Mouse (Mus musculus) B cell, adult 2 months (primary cell): ENCODE data around the gene Slc22a3.

Experiments used
- DNase-seq, 2 experiments: peaks; one replicate each; pipeline ENCODE4 v3.0.0; 2022

Slc22a3 gene

DNA sequence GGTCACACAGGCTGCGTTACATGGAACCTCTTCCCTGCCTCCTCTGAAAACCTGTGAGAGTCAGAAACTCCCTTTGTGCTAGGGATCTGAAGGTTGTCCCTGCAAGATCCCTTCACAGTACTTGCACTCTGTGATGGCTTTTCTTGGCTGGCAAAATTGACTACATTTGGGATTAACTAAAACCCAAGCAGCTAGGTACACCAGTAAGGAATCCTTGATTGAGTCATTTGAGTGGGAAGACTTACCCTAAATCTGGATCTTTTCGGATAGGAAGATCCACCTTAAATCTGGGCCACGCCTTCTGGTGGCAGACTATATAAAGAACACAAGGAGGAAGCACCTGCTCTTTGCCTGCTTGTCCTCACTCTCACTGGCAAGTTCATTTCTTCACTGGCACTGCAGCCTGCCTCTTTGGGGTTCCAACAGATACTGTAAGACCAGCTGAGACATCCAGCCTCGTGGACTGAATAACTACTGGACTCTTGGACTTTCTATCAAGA lies 41.0 kb downstream of the Slc22a3 start:
- DNase-seq, result no peak

DNA sequence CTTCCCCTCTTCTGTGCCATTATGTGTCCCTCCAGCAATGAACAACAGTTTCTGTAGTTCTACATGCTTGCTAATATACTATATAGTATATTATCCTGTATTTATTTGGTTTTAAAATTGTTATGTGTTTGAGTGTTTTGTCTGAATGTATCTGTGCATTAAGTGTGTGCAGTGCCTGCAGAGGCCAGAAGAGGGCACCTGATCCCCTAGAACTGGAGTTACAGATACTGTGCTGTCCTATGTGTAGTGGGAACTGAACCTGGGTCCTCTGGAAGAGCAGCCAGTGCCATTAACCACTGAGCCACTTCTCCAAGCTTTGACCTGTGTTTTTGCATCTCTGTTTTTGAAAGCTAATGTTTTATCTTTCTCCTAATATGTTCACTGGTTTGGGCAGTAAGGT lies 46.3 kb downstream of the Slc22a3 start:
- DNase-seq, result no peak

DNA sequence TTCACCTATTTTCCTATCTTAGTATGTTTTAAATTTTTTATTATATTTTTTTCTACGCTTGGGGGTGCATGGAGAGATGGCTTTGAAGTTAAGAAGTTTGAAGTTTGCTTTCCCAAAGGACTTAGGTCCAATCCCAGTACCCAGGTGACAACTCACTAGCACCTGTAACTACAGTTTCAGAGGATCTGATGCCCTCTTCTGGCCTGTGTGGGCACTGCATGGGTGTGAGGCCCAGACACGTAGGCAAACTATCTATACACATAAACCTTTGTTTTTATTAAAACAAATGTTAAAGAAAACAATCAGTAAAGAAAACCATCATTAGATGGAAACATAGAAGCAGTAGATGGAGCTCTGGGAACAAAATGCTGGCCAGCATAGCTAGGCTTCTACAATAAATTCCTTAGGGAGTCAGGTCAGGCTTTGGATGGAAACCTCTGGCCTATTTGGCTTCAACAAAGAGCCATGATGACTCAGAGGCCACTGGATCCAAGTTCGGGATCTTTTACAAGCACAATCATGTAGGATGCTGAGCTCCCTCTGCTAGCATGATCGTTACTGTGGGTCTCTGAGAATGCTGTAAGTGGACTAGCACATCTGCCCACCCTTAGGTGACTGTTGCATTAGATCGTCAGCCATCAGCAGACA lies 52.2 kb downstream of the Slc22a3 start:
- DNase-seq, result peak; percentile 14 to 29

DNA sequence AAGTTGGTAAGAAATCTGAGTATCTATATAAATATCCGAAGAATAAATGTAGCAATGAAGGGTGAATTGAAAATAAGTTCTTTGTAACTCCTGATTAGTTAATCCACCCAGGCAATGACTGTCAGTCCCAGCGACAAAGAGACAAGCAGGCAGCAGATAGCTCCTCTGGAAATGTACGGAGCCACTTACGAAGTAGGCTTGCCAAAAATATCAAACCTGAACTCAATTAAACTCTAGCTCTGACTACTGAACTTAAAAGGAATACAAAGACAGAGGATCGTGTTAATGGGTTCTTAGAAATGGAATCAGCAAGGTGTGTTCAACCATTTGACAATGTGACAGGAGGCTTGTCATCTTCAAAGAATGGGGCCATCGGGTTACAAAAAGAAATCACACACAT lies 53.8 kb downstream of the Slc22a3 start:
- no peak for DNase-seq

DNA sequence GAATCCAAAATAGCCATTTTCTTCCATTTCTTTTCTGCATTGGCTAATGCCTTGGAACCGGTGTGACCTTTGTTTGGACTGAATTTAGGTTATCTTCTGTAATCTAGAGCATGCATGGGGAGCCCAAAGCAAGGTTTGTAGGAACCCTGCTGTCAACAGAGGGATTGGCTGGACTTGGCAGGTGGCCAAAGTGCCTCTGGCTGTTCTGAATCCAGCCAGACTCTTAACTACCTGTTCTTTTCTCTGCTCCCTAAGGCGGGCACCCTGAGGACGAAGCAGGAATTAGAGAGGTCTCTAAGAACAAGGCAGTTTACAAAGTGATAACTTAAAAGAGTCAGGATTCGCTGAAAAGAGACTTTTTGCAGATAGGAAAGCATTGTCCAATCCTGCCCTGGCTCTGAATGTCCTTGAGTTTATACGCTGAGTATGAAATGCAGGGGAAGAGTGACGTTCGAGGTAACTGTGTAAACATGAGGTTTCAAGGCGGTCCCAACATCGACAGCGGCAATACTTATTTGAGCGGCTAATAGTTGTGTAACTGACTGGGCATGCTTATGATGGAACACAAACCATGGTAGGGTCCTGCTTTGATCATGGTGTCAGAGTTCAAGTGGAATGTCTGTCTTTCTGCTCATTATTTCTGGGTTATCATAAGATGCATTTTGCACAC lies 54.5 kb downstream of the Slc22a3 start:
- DNase-seq, result no peak

DNA sequence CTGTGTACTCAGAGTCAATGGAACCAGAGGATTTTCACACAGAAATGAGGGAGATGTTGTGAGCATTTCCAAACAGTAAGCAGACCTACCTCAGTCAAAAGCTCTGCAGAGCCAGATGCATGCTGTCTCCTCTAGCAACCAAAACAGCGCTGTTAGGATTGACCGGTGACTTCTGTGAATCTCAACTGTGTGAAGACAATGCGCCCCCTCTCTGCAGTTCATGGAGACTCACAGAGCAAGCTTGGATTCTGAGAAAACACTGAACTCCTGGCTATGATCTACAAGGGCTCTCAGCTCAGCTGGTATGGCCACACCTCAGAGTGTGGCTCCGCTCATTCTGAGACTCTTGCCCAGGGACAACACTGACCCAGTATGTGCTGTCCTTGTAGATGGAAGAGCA lies 56.3 kb downstream of the Slc22a3 start:
- no peak for DNase-seq

DNA sequence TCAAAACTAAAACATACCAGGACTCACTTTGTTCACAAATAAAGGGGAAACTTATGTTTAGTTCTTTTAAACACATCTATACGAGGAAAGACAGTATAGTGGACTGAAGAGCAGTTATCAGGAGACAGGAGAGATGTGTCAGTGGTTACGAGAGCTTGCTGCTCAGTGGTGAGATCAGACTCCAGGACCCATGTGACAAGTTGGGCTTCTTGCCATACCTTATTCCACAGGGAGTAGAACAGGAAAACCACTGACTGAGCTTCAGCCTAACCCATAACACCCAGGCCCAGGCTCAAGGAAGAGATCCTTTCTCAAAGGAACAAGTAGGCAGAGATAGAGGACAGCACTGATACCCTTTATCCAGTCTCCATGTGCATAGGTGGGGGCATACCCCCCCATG lies 62.9 kb downstream of the Slc22a3 start:
- no peak for DNase-seq

DNA sequence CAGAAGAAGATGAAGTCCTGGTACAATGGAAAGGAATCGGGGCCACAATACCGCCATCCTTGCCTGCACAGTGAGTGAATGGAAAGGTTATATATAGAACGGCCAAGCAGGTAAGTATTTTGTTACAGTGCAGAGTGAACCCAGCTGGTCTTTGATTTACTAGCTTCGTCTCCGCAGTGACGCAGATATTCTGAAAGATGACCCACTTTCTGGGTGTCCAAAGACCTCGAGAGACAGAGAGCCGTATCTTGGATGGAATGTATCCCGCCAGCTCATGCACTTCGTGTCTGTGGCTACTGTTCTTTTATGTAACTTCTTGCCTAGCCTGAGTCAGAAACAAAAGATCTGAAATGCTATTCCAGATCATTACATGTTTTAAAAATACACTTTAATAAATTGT lies 69.7 kb downstream of the Slc22a3 start:
- no peak for DNase-seq

DNA sequence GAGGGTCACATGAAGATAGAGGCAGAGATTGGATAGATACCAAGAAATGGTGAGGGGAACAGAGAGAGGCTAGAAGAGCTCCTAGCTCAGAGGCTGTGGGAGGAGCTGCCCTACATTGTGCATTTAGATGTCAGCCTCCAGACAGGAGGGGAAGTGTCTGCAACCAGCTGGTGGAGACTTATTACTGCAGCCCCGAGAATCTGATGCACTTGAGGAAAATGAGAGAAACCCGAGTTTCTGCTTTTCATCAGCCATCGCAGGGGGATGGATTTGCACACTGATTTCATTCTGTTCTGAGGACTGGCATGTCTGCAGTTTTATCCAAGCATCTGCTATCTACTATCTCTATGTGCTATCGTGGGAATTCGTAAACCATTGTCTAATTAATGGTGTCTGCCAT lies 75.8 kb downstream of the Slc22a3 start:
- DNase-seq, result no peak

DNA sequence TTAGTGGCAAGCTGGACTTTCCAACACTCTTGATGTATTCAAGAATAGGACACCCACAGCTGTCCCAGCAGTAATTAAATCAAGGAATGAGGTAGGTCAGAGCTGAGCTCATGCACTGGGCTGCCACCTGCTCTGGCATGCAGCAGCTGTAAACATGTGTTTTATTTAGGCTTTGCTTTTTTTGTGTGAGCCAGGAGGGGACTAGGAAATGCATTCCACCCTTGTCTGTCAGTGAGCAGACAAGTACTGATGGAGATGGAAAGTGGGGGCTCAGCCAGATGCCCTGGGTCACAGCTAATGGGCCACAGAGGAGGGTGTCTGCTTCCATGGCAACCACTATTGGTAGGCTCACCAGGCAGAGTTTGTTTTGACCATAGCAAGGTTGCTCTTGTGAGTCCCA lies 79.1 kb downstream of the Slc22a3 start:
- DNase-seq, result no peak

DNA sequence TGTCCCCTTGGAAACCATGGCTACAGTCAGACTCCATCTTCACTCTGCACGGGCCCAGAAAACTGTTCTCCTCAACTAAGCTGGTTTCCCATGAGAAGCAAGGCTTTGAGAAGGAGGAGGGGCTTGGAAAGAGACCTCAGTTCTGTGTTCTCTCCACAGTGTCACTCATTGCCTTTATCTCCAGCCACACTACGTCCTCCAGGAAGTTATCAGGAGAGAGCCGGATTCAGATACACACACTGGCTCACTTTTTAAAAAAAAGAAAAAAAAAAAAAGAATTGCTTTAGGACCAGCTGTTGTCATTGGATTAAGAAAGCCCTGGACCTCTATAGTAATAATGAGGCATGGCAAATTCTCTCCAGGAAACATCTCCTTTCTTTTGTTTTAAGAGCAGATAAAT lies 80.3 kb downstream of the Slc22a3 start:
- no peak for DNase-seq

DNA sequence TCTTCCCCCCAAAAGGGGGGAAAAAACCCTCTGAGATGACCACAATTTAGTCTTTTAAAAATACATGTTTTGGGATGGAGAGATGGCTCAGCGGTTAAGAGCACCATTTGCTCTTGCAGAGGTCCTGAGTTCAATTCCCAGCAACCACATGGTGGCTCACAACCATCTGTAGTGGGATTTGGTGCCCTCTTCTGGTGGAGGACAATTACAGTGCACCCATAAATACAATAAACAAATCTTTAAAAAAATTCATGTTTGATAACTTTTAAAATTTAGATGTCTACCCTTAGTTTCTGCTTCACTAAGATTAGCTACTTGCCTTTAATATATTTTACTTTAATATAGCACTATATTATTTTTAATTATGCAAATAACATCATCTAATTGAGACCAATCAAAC lies 85.4 kb downstream of the Slc22a3 start:
- DNase-seq, result no peak

DNA sequence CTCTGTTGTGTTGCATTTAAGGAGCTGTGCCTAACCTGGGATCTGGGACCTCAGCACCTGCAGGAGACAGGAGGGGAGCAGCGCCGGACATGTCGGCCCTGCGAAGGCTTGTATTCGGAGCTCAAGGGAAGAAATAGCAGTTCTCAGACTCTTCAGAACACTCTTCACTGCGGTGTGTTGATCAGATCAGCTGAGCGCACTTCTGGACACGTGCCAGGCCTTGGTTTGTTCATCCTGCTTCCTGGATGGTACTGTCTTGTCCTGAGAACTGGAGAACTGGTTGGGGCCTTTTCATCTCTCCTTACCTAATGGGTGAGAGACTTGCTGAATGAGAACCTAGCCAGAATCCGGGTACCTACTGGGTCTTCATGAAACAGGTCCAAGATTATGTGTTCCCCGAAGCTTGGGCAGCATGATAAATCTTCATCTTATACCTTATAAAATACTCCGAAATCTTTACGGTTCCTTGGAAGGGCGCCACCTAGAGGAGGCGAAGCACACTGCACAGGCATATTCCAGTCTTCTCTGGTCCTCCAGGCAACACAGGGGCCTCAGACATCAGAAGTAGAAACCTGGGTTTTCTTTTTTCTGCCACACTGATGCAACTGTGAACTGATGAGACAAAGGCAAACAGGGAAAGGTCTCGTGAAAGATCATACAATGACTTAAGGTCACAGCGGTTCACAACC lies 86.5 kb downstream of the Slc22a3 start:
- peak; percentile 28 to 38 for DNase-seq

DNA sequence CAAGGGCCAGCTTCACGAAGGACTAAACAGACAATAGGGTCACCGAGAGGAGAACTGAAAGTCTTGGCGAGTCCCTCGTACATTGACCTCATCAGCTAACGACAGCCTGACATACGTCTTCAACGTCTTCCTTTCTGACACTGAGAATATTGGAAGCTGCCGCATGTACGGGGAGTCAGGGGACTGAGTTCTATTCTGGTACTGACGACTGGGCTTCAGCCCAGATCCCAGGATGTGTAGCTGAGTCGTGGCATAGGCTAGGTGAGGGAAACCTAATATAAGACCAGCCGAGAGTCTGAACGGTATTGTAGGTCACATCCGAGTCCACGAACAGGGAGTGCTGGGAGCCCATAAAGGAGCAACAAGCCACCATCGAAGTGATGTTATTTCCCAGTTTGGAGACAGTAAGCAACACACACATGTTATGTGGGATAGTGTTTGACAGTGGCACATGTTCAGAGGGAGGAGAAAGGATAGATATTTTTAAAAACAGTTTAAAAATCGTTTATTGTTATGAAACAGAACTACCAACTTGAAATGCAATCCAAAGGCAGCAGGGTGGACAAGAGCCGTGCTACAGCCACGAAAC lies 87.9 kb downstream of the Slc22a3 start:
- no peak for DNase-seq

DNA sequence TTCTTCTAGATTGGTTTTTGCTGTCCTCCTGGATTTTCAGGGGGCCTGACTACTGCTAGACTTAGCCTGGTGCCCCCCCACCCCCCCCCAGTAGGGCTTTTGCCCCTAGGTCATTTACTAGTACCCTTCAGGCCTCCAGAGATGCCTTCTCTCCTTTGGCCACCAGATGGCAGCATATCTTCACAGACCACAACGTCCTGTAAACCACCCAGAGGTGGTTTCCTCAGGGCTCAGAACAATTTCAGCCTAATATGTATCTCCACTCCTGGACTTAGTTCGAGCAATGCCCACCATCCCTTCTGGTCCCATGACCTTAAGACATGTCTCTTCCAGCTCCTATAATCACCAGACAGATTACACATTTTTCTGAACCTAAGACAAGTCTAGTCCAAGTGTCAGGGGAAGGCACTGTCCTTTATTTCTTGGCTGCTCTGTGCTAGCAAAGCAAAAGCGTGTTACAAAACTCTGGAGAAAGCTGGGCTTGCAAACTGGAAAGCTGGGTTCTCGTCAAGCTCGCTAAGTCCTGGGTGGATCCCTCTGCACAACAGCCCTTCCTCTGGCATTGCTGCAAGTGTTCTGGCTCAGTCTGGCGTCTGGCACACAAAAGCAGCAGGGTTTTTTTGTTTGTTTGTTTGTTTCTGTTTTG lies 91.1 kb downstream of the Slc22a3 start:
- DNase-seq, result peak; percentile 75 to 79

DNA sequence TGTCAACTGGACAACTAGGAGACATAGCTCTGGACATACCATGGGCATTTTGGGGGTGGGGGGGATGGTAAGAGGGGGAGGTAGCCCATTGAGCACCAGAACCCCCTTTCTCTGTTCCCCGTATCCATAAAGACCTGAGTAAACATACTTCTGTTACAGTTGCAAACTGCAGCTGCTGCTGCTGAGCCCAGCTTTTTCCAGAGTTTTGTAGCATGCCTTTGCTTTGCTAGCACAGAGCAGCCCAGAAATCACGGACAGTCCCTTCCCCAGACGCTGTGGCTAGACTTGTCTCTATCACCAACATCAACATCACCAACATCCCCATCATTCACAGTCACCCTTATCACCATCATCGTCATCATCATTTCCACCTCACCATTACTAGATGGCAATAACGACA lies 91.8 kb downstream of the Slc22a3 start:
- no peak for DNase-seq

DNA sequence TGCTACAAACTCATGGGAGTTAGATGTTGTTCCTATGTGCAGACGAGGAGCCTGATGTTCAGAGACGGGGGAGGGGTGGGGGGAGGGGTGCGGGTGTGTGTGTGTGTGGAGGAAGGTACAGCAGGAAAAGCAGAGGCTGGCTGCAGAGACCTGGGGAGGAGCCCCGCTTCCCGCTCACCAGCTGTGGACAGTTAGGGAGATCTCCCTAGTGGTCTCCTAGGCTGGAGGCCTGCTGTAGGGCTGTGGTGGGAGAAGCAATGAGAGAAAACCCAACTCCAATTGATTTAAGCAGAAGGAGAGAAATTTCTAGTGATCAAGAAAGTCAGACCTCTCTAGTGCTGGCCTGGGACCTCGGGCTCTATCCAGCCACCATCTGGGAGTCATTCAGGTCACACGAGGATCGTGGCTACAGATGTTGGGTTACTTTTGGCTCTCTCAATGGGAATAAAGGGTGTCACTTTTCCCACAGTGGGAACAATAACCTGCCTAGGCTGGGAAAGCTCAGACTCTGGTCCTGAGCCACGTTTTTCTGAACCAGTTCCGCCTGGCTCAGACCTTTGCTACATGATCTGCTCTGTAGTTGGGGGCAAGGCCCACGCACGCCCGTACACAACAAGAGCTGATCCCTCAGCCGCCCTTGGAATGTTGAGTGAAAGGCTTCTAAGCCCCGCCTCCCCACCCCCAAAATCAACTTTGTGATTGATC lies 92.3 kb downstream of the Slc22a3 start:
- no peak for DNase-seq

DNA sequence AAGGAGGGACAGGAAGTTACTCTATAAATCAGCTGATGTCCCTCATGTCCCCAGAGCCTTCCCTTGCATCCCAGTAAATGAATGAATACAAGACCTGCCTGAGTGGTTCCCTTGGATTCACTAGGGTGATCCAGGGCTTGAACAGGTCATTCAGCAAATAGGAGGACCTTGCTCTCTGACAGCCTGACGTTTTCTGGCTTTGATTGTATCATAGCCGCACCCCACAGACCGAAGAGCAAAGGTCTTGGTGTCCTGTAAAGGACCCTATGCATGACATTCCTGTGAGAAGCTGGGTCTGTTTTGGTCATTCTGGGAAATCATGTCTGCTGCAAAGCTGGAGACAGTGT lies 94.6 kb downstream of the Slc22a3 start:
- DNase-seq, result no peak

DNA sequence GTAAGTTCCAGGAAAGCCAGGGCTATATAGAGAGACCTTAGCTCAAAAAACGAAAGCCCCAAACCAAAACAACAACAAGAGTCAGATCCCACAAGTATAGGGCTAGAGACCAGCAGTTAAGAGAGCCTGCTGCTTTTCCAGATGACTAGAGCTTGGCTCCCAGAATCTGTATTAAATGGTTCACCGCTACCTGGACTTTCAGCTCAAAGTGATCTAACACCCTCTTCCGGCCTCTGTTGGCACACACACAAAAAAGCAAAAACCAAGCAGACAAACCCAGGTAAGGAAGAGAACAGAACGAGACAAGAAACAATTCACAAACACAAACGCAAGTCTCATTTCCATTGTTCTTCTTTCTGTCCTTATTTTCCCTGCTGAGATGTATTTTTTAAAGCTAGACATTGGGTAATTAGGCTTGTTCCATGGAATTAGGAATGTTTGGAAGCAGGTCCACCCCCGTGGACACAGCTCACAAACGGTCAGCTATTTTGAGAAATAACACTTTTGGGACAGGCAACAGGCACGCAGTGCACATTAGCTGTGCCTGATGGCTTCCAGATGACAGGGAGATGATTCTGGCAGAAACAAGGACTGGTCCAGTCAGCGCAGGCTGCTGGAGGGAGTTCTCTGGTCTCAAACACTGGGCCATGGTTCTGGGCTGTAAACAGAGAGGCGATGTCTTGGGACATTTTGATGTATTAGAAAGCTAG lies 95.2 kb downstream of the Slc22a3 start:
- DNase-seq, result no peak

DNA sequence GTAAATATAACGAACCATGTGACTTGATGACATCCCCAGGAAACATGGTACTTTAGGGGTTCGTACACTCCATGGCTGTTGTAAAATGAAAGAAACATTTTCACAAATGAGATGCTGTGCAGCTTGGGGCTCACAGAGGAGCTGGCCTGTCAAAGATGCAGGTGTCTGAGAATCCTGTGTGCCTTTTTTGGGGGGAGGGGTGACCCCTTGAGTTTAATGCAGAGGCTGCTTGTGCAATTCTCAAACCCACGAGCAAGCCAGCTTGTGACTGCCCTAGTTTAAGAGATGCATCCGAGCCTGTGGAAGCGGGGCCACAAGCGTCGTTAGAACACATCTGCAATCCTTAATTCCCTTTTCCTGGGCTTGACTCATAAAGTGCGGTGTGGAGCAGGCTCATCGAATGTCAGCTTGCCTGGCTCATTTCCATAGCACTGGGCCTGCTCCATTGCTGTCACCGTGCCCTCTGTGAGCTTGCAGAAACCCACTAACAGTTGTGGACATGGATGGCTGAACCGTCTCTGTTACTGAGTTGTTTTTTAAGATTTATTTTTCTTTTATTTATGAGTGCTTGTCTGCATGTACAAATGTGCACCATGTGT lies 98.1 kb downstream of the Slc22a3 start:
- DNase-seq, result no peak

DNA sequence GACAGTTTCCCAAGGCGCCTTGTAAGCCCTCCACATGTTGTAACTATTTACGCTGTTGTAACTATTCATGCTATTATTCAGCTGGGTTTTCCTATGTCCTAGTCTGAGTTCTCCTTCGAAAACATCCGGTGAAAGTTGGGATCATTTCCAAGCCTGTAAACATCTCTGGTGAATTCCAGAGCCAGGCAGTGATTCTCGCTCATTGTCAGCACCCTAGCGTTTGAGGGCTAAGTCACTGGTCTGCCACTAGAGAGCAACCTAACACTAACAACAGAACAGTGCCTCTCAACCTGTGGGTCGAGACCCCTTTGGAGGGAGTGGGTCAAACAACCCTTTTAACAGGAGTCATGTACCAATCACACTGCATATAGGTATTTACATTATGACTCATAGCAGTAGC lies 104.1 kb downstream of the Slc22a3 start:
- no peak for DNase-seq
